Comparison of ENCODE assay signal across 24 mouse cellular contexts in the genomic region with DNA sequence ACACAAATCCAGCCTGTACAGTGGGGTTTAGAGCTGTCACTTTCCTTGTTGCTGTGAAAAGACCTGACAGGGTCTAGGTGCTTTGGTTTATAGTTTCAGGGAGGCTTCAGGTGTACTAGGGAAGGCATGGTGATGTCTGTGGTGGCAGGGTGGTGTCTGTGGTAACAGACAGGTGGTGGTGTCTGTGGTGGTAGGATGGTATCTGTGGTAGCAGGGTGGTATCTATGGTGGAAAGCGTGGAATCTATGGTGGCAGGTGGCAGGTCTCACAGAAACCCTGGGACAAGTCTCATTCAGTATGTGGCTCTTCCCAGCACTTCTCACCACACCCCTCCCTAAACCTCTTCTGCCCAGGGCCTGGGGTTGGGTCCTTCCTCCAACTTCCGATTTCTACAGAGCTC. TPM values are rescaled to one million over a fixed set of nuclear protein-coding genes. Genes with fewer than 3 reads are reported as not detected.
DNase-seq lines count a peak whose midpoint lies in the region; ATAC-seq and TF ChIP-seq lines count a peak whose summit lies in the region.
"Had no signal": no experiment of that assay in that cellular context is flagged by ENCODE, and none has a peak within 500 bp of the region (broad histone marks: within the 10 kb centered on the region; RNA-seq: fewer than 3 reads in every experiment).

No protein-coding gene starts in this region.

- no peak overlapping the region for H3K9ac ChIP-seq in lung, postnatal 0 days (replicated peaks; ENCODE audit: low read depth)
- H3K9ac ChIP-seq: embryonic facial prominence, embryonic 13.5 days; embryonic facial prominence, embryonic 15.5 days; forebrain, embryonic 12.5 days had no signal

- intact Hi-C loops in left cerebral cortex, adult 2 months (cut with DNase I), result no loop called here

- TF ChIP-seq EP300 in lung, postnatal 0 days (IDR thresholded peaks at IDR 0.05), result no peak

- no peak overlapping the region for H3K4me2 ChIP-seq in lung, postnatal 0 days (replicated peaks; ENCODE audit: low read depth, low read length)
- H3K4me2 ChIP-seq: embryonic facial prominence, embryonic 13.5 days; embryonic facial prominence, embryonic 15.5 days; forebrain, embryonic 12.5 days had no signal

- 62% methylated on average over 2 of the region's 2 CpGs for WGBS in lung, postnatal 0 days

- peak; percentile 32; the same call in 1 of the 2 replicates for ATAC-seq in lung, postnatal 0 days
- ATAC-seq in granulocyte monocyte progenitor cell, adult 5-6 weeks (replicated peaks; ENCODE audit: poor library complexity, severe bottlenecking), result 0 out of 2 replicates have a peak, but pooled peaks have one; percentile 11
- peak; percentile 42 for ATAC-seq in megakaryocyte progenitor cell, adult 5-6 weeks (replicated peaks; ENCODE audit: poor library complexity)
- peak; percentile 1; the same call in 1 of the 2 replicates for ATAC-seq in neutrophil, adult 5-6 weeks (ENCODE audit: extremely low read depth, insufficient number of reproducible peaks, low FRiP score, poor library complexity, severe bottlenecking)
- ATAC-seq: forebrain, embryonic 14.5 days; forebrain, embryonic 16.5 days had no signal

- no peaks in the 10 kb centered on the region for H3K4me1 ChIP-seq in lung, postnatal 0 days (ENCODE audit: insufficient read depth, low read depth, low read length)
- H3K4me1 ChIP-seq: embryonic facial prominence, embryonic 13.5 days; embryonic facial prominence, embryonic 15.5 days; forebrain, embryonic 12.5 days had no signal

- no peaks in the 10 kb centered on the region for H3K9me3 ChIP-seq in lung, postnatal 0 days (ENCODE audit: low read length)
- H3K9me3 ChIP-seq: embryonic facial prominence, embryonic 15.5 days had no signal

- DNase-seq in lung, postnatal 0 days (ENCODE audit: low spot score), result no peak
- DNase-seq in lung, postnatal 25 days (ENCODE audit: low spot score), result no peak
- no peak for DNase-seq in thymus, postnatal 25 days
- DNase-seq in left cerebral cortex, adult 2 months (ENCODE audit: extremely low spot score in 1 of 2, low spot score in 2 of 2), result no peak
- DNase-seq in right cerebral cortex, postnatal 14 days, result no peak
- DNase-seq: adrenal gland, adult 2 months; adrenal gland, postnatal 10 days; adrenal gland, postnatal 25 days; cerebellum, adult 11 months; cerebellum, adult 18-20 months; cerebellum, adult 8-10 months; cerebellum, adult 9-11 months; cerebellum, postnatal 14 days; cerebellum, postnatal 36 days; embryo, embryonic 11 days had no signal

- no peaks in the 10 kb centered on the region for H3K36me3 ChIP-seq in lung, postnatal 0 days (ENCODE audit: insufficient read depth, low read length)
- H3K36me3 ChIP-seq: embryonic facial prominence, embryonic 13.5 days; embryonic facial prominence, embryonic 15.5 days; forebrain, embryonic 12.5 days had no signal

- H3K4me3 ChIP-seq in lung, postnatal 0 days (ENCODE audit: low read depth, low read length), result no peak overlapping the region
- H3K4me3 ChIP-seq in left cerebral cortex, adult 2 months, result no peak overlapping the region
- H3K4me3 ChIP-seq: embryonic facial prominence, embryonic 13.5 days; embryonic facial prominence, embryonic 15.5 days; erythroblast, embryonic 14.5 days; forebrain, embryonic 12.5 days had no signal

- no peak overlapping the region for H3K27ac ChIP-seq in lung, postnatal 0 days (ENCODE audit: low read length)
- no peak overlapping the region for H3K27ac ChIP-seq in left cerebral cortex, adult 2 months
- H3K27ac ChIP-seq: embryonic facial prominence, embryonic 13.5 days; embryonic facial prominence, embryonic 15.5 days; forebrain, embryonic 12.5 days had no signal

- TF ChIP-seq CTCF in lung, postnatal 0 days (IDR thresholded peaks at IDR 0.05), result no peak
- no peak for TF ChIP-seq CTCF in left cerebral cortex, adult 2 months (IDR thresholded peaks at IDR 0.05)

- H3K27me3 ChIP-seq in lung, postnatal 0 days (replicated peaks; ENCODE audit: insufficient read depth, low read length), result no peaks in the 10 kb centered on the region
- H3K27me3 ChIP-seq: embryonic facial prominence, embryonic 13.5 days; embryonic facial prominence, embryonic 15.5 days; forebrain, embryonic 12.5 days had no signal

RNA-seq across cellular contexts. Expression of gene Retreg1, which starts 8.7 kb away (rescaled TPM):
- 36.2 and 36.8 TPM in 2 replicates for polyA plus RNA-seq in lung, postnatal 0 days (2015; fragmentation: Nextera tagmentation; extraction: Ambion mirVana)
- 15.5 and 23.1 TPM in 2 replicates for total RNA-seq in granulocyte monocyte progenitor cell, adult 5-6 weeks (2014; fragmentation: Nextera tagmentation)
- total RNA-seq in granulocyte monocyte progenitor cell, adult 5-6 weeks (2017), result 30.4 and 37.6 TPM in 2 replicates
- total RNA-seq in megakaryocyte progenitor cell, adult 5-6 weeks (2015), result 34.5 and 37.8 TPM in 2 replicates
- total RNA-seq in megakaryocyte progenitor cell, adult 5-6 weeks (2017), result 40.9 and 44.1 TPM in 2 replicates
- total RNA-seq in neutrophil, adult 5-6 weeks (2017), result 168 and 183 TPM in 2 replicates
- 10 to 100 TPM; 32.8 to 32.9 TPM for total RNA-seq in left cerebral cortex, adult 2 months (2021)
- polyA plus RNA-seq: erythroblast, embryonic 14.5 days had no signal
